Mouse (Mus musculus): ENCODE measurements around the gene Cyp2c23.

Gene Cyp2c23

DNA sequence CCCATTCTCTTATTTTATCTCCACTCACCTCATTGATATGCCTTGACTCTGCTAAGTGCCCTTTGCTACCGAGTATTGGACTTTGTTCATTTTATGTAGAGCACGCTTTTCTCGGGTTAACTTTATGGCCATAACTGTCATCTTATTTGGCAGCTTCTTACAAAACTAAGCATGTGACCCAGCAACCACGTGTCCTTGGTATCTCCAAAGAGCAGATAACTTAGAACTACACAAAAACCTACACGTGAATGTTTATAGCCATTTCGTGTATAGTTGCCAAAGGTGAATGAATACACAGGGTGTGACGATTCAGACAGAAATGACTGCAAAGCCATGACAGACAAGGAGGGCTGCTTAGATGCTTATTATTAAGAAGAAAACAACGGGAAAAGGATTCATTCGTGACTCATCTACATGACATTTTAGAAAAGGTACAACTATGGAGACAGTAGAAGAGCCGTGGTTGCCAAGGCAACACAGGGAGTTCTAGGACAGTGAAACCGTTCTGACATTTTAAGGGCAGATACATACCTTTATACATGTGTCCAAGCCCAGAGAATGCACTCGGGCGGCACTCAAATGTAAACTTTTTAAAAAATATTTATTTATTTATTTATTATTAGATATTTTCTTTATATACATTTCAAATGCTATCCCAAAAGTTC lies 4.0 kb downstream of the Cyp2c23 start:
- DNase-seq (ENCODE audit: low spot score): no peak

GRCm38 (mm10) chr19:44023066-44023465 lies 5.9 kb downstream of the Cyp2c23 start:
- no peak for DNase-seq (ENCODE audit: low spot score)

DNA sequence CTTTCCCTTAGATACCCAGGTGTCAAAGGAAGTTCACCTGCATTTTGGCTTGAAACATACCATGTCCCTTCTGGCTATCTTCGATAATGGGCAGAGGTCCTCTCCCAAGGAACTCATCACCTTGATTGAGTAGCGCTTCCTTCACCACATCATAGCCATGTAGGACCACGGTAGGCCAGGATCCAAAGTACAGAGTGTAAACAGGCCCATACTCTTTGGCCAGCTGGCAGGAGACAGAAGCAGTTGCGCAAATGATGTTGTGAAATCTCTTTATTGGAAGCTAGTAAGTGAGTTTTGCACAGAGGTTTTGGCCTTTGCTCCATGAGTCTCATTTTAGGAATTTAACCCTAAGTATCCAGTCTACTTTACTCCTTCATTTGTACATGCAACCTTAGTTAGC lies 7.5 kb downstream of the Cyp2c23 start:
- no peak for DNase-seq (ENCODE audit: low spot score)

GRCm38 (mm10) chr19:44019739-44020138 lies 9.3 kb downstream of the Cyp2c23 start:
- DNase-seq (ENCODE audit: low spot score): no peak

DNA sequence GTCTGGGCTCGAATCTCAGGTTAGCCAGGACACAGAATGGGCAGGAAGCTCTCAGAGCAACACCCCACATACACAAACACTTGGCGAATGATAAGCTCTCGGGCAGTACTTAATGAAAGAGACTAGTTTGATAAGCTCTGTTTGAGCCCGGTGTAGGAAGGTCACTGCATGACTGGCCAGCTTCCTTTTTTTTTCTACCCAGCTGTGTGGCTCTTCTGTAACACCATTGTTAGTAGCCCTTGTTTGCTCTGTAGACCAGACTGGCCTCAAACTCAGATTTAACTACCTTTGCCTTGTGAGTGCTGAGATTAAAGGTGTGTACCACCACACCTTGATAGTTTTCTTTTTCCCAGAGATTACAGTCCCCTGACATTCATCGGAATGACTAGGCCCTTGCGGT lies 15.1 kb downstream of the Cyp2c23 start:
- DNase-seq (ENCODE audit: low spot score): no peak

- DNase-seq (ENCODE audit: low spot score): no peak
Measured at GRCm38 (mm10) chr19:44008784-44009183, 20.2 kb downstream of the Cyp2c23 start.

DNA sequence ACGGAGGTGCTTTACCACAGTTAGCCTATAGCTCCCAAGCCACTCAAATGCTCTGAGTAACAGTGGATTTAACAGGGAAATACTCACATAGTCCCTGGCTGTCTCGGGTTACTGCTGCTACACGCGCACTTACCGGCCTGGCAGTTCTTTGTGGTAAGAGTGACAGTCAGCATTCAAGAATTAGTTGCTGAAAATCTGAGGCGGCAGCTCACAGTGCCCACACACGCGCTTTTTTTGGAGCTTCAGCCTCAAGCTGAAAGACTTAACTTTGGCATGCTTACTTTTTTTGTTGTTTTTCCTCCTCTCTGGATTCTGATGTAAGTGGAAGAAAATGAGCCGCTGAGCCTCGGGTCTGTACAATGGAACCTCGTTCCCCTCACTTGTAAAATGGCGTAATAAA lies 21.8 kb downstream of the Cyp2c23 start:
- DNase-seq (ENCODE audit: low spot score): no peak

GRCm38 (mm10) chr19:44005025-44005424 lies 24.0 kb downstream of the Cyp2c23 start:
- DNase-seq (ENCODE audit: low spot score): no peak

GRCm38 (mm10) chr19:44004261-44004660 lies 24.7 kb downstream of the Cyp2c23 start:
- no peak for DNase-seq (ENCODE audit: low spot score)

GRCm38 (mm10) chr19:44000720-44001119 lies 28.3 kb downstream of the Cyp2c23 start:
- no peak for DNase-seq (ENCODE audit: low spot score)

GRCm38 (mm10) chr19:44000061-44000460 lies 28.9 kb downstream of the Cyp2c23 start:
- no peak for DNase-seq (ENCODE audit: low spot score)

DNA sequence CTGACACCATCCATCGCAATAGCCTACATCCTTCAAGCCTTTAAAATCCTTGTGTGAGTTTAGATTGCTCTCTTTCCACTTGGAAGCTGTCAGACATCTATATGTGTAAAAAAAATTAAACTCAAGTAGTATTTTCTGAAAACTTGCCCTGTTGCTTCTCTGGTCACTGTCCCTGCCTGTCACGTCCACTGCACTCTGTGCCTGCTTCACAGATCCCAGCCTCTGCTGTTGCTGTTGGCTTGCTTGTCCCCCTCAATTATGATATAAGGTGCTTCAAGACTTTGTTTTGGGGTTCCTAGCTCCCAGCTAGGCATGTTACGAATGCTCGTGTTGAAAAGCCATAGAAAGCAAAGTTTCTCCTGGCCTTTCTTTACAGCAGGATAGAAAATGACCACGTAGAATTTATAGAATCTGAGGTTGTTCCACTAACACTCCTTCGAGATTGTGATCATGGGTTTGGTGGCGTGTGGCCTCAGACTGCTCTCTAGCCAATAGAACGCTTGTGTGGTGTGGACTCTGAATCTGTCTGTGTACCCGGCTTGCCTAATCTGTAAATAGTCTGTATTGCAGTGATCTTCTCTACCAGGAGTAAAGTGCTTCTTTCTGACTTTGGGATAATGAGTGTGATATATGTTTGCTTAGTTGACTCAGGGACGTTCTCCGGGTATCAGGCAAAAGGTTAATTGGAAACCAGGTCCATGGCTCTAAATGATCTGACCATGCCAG lies 30.0 kb downstream of the Cyp2c23 start:
- no peak for DNase-seq (ENCODE audit: low spot score)

DNA sequence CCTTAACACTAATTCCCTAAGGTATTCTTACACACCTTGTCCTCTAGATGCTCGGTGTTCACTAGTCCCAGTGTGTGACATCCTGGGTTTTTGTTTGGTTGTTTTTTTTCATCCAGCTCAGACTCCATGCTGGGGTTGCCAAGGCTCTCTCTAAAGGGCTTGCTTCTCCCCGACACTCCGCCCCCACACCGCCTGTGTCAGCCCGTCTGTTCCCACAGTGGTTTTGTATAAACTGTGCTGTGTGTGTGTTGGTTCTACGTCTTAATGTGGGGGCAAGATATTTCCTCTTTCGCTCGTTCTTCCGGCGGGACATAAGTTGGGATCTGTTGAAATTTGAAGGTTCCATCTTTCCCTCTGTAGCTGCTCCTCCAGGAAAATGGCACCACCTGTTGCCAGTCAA lies 30.9 kb downstream of the Cyp2c23 start:
- DNase-seq (ENCODE audit: low spot score): no peak

DNA sequence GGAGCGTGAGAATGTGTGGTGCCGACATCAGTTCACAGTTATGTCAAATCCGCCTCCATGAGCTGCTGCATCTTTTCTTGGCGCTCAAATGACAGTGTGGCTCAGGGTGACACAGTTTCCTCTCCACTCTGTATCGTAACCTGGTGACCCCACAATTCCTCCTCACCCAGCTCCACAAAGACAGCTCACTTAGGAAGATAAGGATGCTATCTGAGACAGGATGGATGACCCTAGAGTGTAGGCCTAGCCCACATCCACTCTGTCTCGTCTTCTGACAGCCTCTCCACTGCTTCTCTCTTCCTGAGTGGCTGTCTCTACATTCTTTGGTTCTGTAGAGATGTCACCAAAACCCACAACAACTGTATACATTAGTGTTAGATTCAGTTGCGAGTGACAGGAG lies 33.6 kb downstream of the Cyp2c23 start:
- DNase-seq (ENCODE audit: low spot score): no peak

DNA sequence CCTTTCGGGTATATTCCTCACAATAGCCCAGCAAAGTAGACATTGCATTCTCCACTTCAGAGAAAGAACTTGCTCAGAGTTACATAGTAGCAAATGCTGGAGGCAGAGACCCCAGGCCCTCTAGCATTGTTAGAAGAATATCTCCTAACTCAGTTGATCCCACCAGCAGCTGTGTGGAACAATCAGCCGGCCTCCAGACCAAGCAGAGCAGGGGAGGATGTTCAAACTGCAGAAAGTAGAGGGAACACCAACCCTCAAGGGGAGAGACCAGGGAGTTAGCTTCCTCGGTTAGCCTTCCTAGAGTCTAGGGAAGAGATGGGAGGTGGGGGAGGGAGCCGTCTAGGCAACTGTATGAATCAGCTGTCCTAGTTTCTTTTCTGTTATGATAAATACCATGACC lies 36.5 kb downstream of the Cyp2c23 start:
- no peak for DNase-seq (ENCODE audit: low spot score)

DNA sequence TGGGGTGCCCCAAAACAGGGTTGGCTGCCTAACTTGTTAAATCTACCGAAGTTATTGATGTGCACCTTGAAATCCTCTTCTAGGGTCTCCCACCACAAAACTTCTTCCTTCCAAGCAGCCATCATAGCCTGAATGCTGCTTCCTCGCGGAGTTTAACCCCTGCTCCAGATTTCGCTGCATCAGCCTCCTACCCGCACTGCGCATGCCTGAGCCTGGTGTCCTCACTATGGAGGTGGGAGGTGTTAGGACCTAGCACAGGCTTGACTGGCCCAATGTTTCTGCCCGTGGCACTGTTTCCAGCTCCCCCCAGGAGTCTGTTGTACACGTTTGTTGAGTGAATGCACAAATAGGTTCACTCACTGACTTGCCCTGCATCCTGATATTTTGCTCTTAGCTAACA lies 38.6 kb downstream of the Cyp2c23 start:
- DNase-seq (ENCODE audit: low spot score): no peak

GRCm38 (mm10) chr19:43986069-43986794 lies 42.8 kb downstream of the Cyp2c23 start, which contains the start of gene Cpn1:
Cpn1 (minus strand) TSS chr19:43986556.
- DNase-seq (ENCODE audit: low spot score): no peak

- no peak for DNase-seq (ENCODE audit: low spot score)
Measured at GRCm38 (mm10) chr19:43981992-43982391, 47.0 kb downstream of the Cyp2c23 start.

DNA sequence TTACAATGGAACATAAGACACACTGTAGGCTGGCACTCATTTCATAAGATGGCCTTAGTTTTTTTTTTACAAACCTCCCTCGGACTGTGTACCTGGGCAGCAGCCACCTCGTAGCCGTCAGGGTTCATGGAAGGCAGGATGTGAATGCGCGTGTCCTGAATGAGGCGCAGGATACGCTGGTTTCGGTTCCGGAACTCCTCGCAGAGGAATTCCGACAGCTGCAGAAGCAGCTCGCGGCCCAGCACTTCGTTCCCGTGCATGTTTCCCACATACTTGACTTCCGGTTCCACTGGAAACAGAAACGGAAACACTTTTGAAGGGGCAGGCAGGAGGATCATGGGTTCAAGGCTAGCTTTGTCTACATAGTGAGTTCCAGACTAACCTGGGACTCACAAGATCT lies 48.3 kb downstream of the Cyp2c23 start:
- no peak for DNase-seq (ENCODE audit: low spot score)

DNA sequence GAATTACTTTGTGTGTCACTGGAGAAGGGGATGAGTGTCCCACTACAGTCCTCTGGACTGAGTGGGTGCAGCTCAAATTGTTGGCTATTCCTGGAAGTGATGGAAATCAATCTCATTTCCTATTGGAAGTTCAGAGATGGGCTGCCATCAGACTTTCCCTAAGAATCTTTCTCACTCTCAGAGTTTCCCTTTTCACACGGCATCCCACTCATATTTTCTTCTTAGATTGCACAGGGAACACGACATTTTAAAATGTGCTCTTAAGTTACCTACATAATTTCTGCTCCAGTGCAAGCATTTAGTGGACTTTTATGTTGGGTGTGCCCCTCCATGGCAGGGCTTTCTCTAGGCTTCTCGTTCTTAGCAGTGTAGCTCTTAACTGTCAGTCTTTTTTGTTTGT lies 51.2 kb downstream of the Cyp2c23 start:
- DNase-seq (ENCODE audit: low spot score): no peak

DNA sequence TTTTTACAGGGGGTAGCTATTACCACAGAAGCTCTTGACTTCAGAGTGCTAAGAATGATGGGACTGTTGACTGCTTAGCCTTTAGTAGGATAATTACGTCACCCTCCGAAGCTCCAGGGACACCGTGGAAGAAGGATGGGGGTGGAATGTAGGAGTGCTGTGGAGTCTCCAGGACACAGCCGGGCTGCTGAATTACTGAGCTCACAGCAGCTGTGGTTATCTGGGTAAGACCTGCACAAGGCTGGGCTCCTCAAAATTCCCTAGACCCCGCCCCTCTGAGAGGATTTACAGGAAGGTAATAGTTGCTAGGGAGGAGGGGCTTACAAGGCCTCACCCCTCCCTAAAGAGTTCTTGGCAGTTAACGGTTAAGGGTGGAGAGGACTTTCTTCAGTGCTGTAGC lies 52.3 kb downstream of the Cyp2c23 start:
- DNase-seq (ENCODE audit: low spot score): no peak

DNA sequence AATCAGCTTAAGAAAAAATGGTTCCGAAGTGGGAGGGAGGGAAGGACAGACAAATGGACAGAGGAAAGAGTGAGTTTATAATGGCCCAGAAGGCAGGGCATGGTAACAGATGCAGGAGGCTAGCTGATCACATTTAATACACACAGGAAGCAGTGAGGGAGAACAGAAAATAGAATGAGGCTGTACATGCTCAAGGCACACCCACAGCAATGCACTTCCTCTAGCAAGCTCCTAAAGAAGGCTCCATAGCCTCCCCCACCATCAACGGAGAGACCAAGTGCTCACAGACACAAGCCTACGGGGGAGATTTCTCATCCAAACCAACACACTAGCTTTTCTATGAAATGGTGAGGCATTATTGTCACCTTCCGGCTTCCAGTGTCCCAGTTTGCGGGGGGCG lies 54.8 kb downstream of the Cyp2c23 start:
- no peak for DNase-seq (ENCODE audit: low spot score)

GRCm38 (mm10) chr19:43973711-43974110 lies 55.3 kb downstream of the Cyp2c23 start:
- DNase-seq (ENCODE audit: low spot score): no peak

Measured in spleen, adult 12 weeks (tissue).